Mouse (Mus musculus) bone marrow, adult 2 months (tissue): ENCODE data around the gene Ppm1l.

Experiments used
- CTCF ChIP-seq: fragments of 200-500 bp; IDR thresholded peaks from 2 replicates; pipeline ENCODE4 v1.5.1; 2011; ENCODE audit warnings: low read length, control low read depth; ENCODE audit not compliant: control insufficient read depth, insufficient read depth
- POLR2A ChIP-seq: fragments of 200-500 bp; IDR thresholded peaks from 2 replicates; pipeline ENCODE4 v1.6.1; 2011; ENCODE audit warnings: low read depth, mild to moderate bottlenecking, control low read depth, low read length, borderline replicate concordance; ENCODE audit not compliant: control insufficient read depth

GRCm38 (mm10) chr3:69346514-69346913, 29.9 kb downstream of the Ppm1l start:
- TF ChIP-seq CTCF (no peak), POLR2A (no peak)
